Mouse (Mus musculus): ENCODE measurements at regions not wholly inside any gene's neighbourhood (a gene's known extent, or its start where the extent isn't known, plus 50 kb on each side); places are given as distances from the start of the nearest gene placed in this dataset.

GRCm38 (mm10) chr11:64829429-64829828, 149.4 kb upstream of the Elac2 start:
- H3K4me3 ChIP-seq (ENCODE audit: insufficient read depth, low read length): no peak overlapping the region
- no peak overlapping the region for H3K27ac ChIP-seq (ENCODE audit: insufficient read depth, low read length)
- peaks cover 6% of the 10 kb centered on the region for H3K4me1 ChIP-seq (ENCODE audit: control insufficient read depth, insufficient read depth, low read length)
- no peak for TF ChIP-seq CTCF (IDR thresholded peaks at IDR 0.05; ENCODE audit: borderline replicate concordance, insufficient read depth, low read length)
- TF ChIP-seq POLR2A (IDR thresholded peaks at IDR 0.05; ENCODE audit: low read depth, low read length): no peak

GRCm38 (mm10) chr11:64832453-64832852, 146.4 kb upstream of the Elac2 start:
- Histone ChIP-seq H3K4me3 (ENCODE audit: insufficient read depth, low read length) (no peak overlapping the region), H3K27ac (ENCODE audit: insufficient read depth, low read length) (no peak overlapping the region), H3K4me1 (ENCODE audit: control insufficient read depth, insufficient read depth, low read length) (peaks cover 6% of the 10 kb centered on the region)
- no peak for TF ChIP-seq POLR2A (IDR thresholded peaks at IDR 0.05; ENCODE audit: low read depth, low read length)
- no peak for TF ChIP-seq CTCF (IDR thresholded peaks at IDR 0.05; ENCODE audit: borderline replicate concordance, insufficient read depth, low read length)

GRCm38 (mm10) chr11:64833786-64834185, 145.1 kb upstream of the Elac2 start:
- no peak overlapping the region for H3K27ac ChIP-seq (ENCODE audit: insufficient read depth, low read length)
- no peak overlapping the region for H3K4me3 ChIP-seq (ENCODE audit: insufficient read depth, low read length)
- peaks cover 6% of the 10 kb centered on the region for H3K4me1 ChIP-seq (ENCODE audit: control insufficient read depth, insufficient read depth, low read length)
- TF ChIP-seq POLR2A (IDR thresholded peaks at IDR 0.05; ENCODE audit: low read depth, low read length): no peak

- TF ChIP-seq CTCF (IDR thresholded peaks at IDR 0.05; ENCODE audit: borderline replicate concordance, insufficient read depth, low read length) (no peak), POLR2A (IDR thresholded peaks at IDR 0.05; ENCODE audit: low read depth, low read length) (no peak)
- peaks cover 6% of the 10 kb centered on the region for H3K4me1 ChIP-seq (ENCODE audit: control insufficient read depth, insufficient read depth, low read length)
- no peak overlapping the region for H3K27ac ChIP-seq (ENCODE audit: insufficient read depth, low read length)
- H3K4me3 ChIP-seq (ENCODE audit: insufficient read depth, low read length): no peak overlapping the region
Measured at GRCm38 (mm10) chr11:64836771-64837170, 142.1 kb upstream of the Elac2 start.

GRCm38 (mm10) chr11:64841092-64841491, 137.7 kb upstream of the Elac2 start:
- Histone ChIP-seq H3K27ac (ENCODE audit: insufficient read depth, low read length) (no peak overlapping the region), H3K4me3 (ENCODE audit: insufficient read depth, low read length) (no peak overlapping the region), H3K4me1 (ENCODE audit: control insufficient read depth, insufficient read depth, low read length) (no peaks in the 10 kb centered on the region)
- TF ChIP-seq POLR2A (IDR thresholded peaks at IDR 0.05; ENCODE audit: low read depth, low read length) (no peak), CTCF (IDR thresholded peaks at IDR 0.05; ENCODE audit: borderline replicate concordance, insufficient read depth, low read length) (no peak)

GRCm38 (mm10) chr11:64842775-64843530, 135.9 kb upstream of the Elac2 start:
- Histone ChIP-seq H3K4me3 (ENCODE audit: insufficient read depth, low read length) (no peak overlapping the region), H3K27ac (ENCODE audit: insufficient read depth, low read length) (no peak overlapping the region), H3K4me1 (ENCODE audit: control insufficient read depth, insufficient read depth, low read length) (no peaks in the 10 kb centered on the region)
- TF ChIP-seq POLR2A (IDR thresholded peaks at IDR 0.05; ENCODE audit: low read depth, low read length) (no peak), CTCF (IDR thresholded peaks at IDR 0.05; ENCODE audit: borderline replicate concordance, insufficient read depth, low read length) (no peak)

GRCm38 (mm10) chr11:64846577-64847147, 132.2 kb upstream of the Elac2 start:
- no peak overlapping the region for H3K27ac ChIP-seq (ENCODE audit: insufficient read depth, low read length)
- no peak for TF ChIP-seq POLR2A (IDR thresholded peaks at IDR 0.05; ENCODE audit: low read depth, low read length)
- TF ChIP-seq CTCF (IDR thresholded peaks at IDR 0.05; ENCODE audit: borderline replicate concordance, insufficient read depth, low read length): no peak
- no peaks in the 10 kb centered on the region for H3K4me1 ChIP-seq (ENCODE audit: control insufficient read depth, insufficient read depth, low read length)
- H3K4me3 ChIP-seq (ENCODE audit: insufficient read depth, low read length): no peak overlapping the region

GRCm38 (mm10) chr11:64859636-64860035, 119.2 kb upstream of the Elac2 start:
- no peaks in the 10 kb centered on the region for H3K4me1 ChIP-seq (ENCODE audit: control insufficient read depth, insufficient read depth, low read length)
- H3K4me3 ChIP-seq (ENCODE audit: insufficient read depth, low read length): no peak overlapping the region
- no peak for TF ChIP-seq CTCF (IDR thresholded peaks at IDR 0.05; ENCODE audit: borderline replicate concordance, insufficient read depth, low read length)
- no peak for TF ChIP-seq POLR2A (IDR thresholded peaks at IDR 0.05; ENCODE audit: low read depth, low read length)
- H3K27ac ChIP-seq (ENCODE audit: insufficient read depth, low read length): no peak overlapping the region

GRCm38 (mm10) chr11:64880674-64881073, 98.2 kb upstream of the Elac2 start:
- no peaks in the 10 kb centered on the region for H3K4me1 ChIP-seq (ENCODE audit: control insufficient read depth, insufficient read depth, low read length)
- no peak overlapping the region for H3K27ac ChIP-seq (ENCODE audit: insufficient read depth, low read length)
- TF ChIP-seq POLR2A (IDR thresholded peaks at IDR 0.05; ENCODE audit: low read depth, low read length): no peak
- TF ChIP-seq CTCF (IDR thresholded peaks at IDR 0.05; ENCODE audit: borderline replicate concordance, insufficient read depth, low read length): no peak
- H3K4me3 ChIP-seq (ENCODE audit: insufficient read depth, low read length): no peak overlapping the region

- TF ChIP-seq CTCF (IDR thresholded peaks at IDR 0.05; ENCODE audit: borderline replicate concordance, insufficient read depth, low read length) (no peak), POLR2A (IDR thresholded peaks at IDR 0.05; ENCODE audit: low read depth, low read length) (no peak)
- Histone ChIP-seq H3K4me3 (ENCODE audit: insufficient read depth, low read length) (no peak overlapping the region), H3K4me1 (ENCODE audit: control insufficient read depth, insufficient read depth, low read length) (no peaks in the 10 kb centered on the region), H3K27ac (ENCODE audit: insufficient read depth, low read length) (no peak overlapping the region)
Measured at GRCm38 (mm10) chr11:64884518-64884917, 94.3 kb upstream of the Elac2 start.

Data from embryonic fibroblast, embryonic 13.5 days (primary cell).